Mouse (Mus musculus) kidney, adult 9 months (tissue): Measurements from ENCODE around the gene Ntrk3.
A peak's percentile ranks its signal among the peaks of the same experiment; 100 is the strongest.

Experiments used
- DNase-seq: peaks from one replicate; pipeline ENCODE4 v3.0.0; 2022

The Ntrk3 gene

GRCm38 (mm10) chr7:78737614-78738210 is at the start of gene Ntrk3:
Ntrk3 (minus strand) TSS chr7:78738012.
- no peak for DNase-seq

- no peak for DNase-seq
Measured at GRCm38 (mm10) chr7:78785906-78786305, 48.1 kb upstream of the Ntrk3 start.

- DNase-seq, result peak; percentile 89
Measured at GRCm38 (mm10) chr7:78782639-78783581, 45.1 kb upstream of the Ntrk3 start, which contains the start of the genes Mrps11 and Mrpl46. Mrps11 (plus strand) TSS chr7:78783119. Mrpl46 (minus strand) TSS chr7:78783531.

GRCm38 (mm10) chr7:78778741-78779140 is 40.9 kb upstream of the Ntrk3 start:
- DNase-seq, result peak; percentile 61

DNA sequence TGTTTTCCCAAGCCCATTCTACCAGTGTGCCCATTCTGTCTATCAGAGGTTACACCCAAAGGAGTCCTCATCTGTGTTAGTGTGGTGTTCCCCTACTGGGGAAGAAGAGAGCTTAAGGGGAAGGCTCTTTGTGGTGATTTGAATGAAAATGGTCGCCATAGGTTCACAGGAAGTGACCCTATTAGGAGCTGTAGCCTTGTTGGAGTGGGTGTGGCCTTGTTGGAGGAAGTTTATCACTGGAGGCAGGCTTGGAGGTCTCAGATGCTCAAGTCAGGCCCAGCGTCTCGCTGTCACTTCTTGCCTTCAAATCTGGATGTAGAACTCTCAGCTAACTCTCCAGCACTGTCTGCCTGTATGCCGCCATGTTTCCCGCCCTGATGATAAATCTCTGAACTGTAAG is 33.1 kb upstream of the Ntrk3 start:
- no peak for DNase-seq

DNA sequence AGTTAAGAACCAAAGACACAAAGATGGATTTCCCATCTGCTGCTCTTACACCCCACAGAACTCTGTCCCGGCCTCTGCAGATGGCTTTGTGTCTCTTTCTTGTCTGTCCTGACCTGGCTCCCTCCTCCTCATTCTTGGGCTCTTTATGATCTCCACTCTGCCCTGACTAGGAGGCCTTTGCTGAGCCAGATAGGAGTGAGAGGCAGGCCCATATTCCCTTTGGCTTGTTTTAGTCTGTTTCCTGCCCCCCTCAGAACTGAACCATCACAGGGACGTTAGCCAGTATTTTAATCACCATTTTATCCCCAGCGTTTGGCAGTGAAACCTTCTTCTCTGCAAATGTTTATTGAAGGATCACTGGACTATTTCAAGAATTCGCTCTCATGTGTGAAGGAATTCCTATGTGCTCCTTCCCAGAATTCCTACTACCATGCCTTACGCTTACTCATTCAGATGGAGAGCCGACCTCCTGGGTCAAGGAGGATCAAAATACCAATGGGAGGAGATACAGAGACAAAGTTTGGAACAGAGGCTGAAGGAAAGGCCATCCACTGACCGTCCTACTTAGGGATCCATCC is 31.4 kb upstream of the Ntrk3 start:
- peak; percentile 45 for DNase-seq

DNA sequence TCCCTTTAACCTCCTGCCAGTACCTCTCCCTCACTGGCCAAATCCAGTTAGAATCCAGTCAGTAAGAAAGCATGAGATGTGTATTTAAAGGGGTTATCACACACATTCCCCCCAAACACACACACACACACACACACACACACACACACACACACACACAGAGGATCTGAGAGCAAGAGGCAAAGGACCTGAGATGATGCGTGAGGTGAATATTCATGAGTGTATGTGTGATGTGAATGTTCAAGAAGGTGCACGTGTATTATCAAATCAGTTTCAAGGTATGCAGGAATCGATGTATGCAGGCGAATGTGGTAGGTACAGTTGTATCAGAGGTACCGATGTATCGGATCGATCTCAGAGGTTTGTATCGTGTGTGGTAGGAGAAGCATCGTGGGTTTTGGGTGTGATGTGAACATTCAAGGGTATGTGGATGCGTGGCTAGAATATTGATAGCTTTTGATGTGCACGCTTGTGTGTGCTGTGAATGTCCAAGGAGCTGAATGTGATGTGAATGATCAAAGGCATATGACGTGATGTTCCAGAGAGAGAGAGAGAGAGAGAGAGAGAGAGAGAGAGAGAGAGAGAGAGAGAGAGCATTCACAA is 30.2 kb upstream of the Ntrk3 start:
- no peak for DNase-seq

DNA sequence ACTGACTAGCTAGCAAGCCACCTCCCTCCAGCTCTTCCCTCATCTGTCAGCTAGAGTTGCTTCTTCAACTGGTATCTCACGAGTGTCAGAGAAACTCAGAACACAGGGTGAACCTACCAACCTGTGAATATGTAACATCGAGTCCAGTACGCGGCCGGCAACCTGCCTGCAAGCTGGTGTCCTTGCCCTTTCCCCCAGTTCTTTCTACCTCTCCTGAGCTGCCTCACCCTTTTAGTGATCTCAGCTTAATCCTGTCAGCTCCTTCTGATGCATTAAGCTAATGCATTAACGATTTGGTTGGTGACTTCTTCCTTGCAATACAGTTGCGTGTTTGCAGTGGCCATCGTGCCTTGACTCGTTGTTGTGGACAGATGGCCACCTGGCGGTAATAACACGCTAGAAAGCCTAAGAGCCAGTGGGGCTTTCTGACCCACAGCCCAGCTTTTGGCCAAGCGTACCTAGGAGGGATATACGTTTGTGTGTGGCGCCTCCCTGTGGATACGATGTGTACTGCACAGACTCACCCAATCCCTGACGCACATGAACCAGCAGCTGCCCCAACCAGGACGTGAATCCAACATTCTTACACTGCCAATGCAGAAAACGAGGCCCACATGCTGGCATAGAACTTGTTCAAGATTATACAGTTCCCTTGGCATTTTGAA is 28.3 kb upstream of the Ntrk3 start:
- DNase-seq, result peak; percentile 79

DNA sequence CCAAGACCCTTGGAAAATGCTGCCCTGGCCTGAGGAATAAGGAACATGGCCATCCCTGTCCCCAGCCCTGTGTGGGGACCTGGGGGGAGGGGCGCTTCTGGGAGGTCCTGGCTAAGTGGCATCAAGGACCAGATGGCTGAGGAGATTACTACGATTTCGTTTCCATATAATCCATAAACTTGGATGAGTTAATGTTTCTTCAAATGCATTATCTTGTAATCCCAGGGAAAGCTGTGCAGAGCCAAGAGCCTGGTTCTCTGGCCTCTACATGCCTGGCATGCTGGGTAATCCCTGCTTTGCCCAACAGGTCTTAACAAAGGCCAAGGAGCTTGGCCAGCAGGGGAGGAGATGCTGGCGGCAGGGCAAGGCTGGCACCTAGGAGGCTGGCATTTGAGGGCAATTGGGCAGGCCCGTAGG is 27.4 kb upstream of the Ntrk3 start:
- DNase-seq, result no peak

DNA sequence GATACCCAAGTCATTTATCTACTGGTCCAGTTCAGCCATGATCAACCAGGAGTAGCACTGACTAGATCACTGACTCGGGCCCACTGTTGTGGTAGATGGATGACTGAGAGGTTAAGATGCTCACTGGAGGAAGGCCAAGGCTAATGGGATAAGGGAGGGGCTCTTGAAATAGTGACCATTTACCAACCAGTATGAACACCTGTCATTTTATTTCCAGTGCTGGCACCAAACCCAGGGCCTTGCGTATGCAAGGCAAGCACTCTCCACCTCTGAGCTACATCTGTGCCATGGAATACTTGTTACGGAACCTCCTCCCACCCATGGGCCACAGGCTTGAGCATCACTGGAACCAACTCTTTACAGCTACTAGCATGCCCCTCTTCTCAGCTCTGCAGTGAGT is 26.0 kb upstream of the Ntrk3 start:
- DNase-seq, result no peak

DNA sequence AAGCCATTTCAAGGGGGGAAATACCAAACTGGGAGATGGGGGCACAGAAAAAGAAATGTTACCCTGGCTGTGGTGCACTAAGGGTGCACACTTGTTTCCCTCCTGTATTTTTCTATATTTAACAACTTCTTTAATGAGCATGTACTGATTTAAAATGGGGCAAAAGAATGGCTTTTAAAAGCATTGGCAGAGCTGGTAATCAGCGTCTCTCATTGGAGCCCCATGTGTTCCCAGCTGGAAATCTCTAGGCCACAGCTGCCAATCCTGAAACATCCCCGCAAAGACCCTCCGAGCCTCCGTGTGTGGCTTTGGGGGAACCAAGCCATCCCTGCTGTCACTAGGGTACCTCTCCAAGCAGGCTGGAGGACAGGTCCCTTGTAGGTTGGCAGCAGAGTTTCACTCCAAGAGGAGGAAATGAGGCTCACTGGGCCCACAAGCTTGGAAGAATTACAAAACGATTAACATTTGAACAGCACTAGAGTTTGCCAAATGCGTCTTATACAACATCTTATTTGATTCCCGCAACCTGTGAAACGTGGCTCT is 16.7 kb upstream of the Ntrk3 start:
- no peak for DNase-seq

- DNase-seq, result no peak
Measured at GRCm38 (mm10) chr7:78753752-78754457, 16.1 kb upstream of the Ntrk3 start.

- no peak for DNase-seq
Measured at GRCm38 (mm10) chr7:78752961-78753360, 15.1 kb upstream of the Ntrk3 start.

- DNase-seq, result no peak
Measured at GRCm38 (mm10) chr7:78743731-78744385, 6.0 kb upstream of the Ntrk3 start.

DNA sequence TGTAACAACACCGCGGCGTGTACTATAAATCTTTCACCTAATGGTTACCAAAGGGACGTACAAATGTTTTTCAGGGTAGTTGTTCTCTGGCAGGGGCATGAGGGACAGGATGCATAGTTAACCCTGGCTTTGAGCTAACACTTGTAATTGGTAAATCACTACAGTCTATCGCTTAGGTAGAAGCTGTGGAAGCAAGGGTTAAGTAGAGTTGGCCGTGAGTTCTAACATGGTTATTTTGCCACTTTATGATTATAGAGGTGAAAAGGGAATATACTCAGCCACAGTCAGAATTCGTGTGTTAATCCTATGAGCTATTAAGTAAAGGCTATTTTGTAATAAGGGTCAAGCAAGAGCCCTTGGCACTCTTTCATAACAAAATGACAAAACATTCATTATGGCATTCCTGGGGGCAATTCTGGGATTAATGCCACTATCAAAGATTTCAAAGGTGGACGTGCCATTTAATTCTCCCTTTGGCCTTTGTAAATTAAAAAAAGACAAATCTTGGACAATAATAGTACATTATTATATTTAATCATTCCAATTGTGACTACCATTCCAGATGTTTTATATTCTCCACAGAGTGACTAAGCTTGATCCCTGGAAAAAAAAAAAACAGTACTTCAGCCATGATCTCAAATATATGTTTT is 1.7 kb upstream of the Ntrk3 start:
- no peak for DNase-seq

DNA sequence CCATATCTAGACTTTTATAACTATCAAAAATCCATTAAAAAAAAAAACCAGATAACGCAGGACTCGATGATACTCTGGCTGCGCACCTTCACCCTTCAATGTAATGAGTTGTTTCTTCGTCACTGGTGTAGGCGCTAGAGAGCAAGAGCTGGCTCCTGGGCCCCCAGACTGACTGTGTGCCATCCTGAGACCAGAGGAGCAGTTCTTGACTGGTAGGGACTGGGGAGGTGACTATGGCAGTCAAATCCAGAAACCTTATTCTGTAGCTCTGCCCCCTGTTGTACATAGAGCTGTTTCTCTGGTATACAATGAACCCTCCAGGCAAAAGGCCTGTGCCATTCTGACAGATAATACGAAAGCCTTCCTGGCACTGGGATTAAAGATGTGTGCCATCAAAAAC is 616 bp downstream of the Ntrk3 start:
- no peak for DNase-seq

GRCm38 (mm10) chr7:78731391-78731790 is 6.4 kb downstream of the Ntrk3 start:
- no peak for DNase-seq

DNA sequence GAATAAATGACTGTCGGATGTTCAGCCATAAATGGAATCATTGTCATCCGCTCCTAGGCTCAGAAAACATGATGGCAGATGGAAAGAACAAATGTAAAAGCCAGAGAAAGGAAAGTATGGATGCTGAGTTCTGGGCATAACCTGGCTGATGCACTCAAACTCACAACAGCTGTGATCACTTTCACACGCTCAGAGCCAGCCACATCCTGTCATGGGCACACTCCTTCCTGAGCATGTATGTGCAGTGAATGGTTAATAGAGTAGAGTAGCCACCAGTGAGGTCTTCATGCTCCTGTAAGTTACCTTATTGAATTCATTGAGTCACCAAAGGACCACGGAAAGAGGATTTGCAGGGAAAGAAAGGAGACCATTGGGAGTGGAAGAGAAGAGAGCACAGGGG is 13.2 kb downstream of the Ntrk3 start:
- DNase-seq, result no peak

DNA sequence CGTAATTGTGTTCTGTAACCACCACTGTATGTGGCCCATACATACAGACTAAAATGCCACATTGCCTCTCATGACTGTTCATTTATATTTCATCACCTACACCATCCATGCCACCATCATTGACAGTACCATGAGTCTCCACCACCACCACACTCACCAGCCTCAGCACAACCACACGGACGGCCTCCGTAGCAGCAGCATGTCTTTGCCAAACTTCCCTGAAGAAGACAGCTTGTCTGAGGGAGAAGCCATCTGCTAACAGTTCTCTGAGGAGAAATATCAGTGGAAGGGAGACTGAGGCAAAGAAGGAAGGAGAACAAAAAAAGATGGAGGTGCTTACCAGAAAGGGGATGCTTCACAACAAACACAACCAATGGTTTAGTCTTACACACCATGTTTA is 15.8 kb downstream of the Ntrk3 start:
- DNase-seq, result no peak

- no peak for DNase-seq
Measured at GRCm38 (mm10) chr7:78720989-78721816, 16.6 kb downstream of the Ntrk3 start.
